Mouse (Mus musculus) inflammation-experienced regulatory T-cells, adult 6 months (primary cell): ENCODE measurements at regions not wholly inside any gene's neighbourhood (a gene's known extent, or its start where the extent isn't known, plus 50 kb on each side); places are given as distances from the start of the nearest gene placed in this dataset.

Source experiments
- ATAC-seq: one replicate; pipeline ENCODE4 v1.8.0; 2017

- no peak for ATAC-seq
These were observed 51.9 kb upstream of the Pde7b start for GRCm38 (mm10) chr10:20776640-20777413.

- ATAC-seq = no peak
These were observed 51.0 kb upstream of the Pde7b start for GRCm38 (mm10) chr10:20775731-20776429.
